Mouse (Mus musculus): ENCODE measurements around the gene Pheta2.

DNA sequence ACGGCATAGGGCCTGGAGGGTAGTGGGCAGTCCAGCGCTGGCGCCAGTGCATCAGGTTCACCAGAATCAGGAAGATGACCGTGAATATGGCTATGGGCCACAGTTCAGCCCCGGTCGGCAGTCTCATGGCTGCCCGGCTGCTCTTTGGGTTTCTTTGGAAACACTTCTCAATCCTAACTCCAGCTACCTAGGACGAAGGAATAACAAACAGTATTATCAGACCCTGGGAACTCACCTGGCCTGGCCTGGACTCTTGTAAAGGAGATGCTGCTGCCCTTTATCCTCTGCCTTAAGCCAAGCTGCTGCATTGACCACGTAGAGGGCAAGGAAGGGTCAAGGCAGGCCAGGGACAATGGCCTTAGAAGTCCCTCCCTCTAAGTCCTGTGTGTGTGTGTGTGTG lies 37.1 kb downstream of the Pheta2 start:
- TF ChIP-seq CTCF (IDR thresholded peaks at IDR 0.05; ENCODE audit: control insufficient read depth, insufficient read depth, insufficient read length) (no peak), USF1 (IDR thresholded peaks at IDR 0.05; ENCODE audit: low read depth) (no peak), CEBPB (IDR thresholded peaks at IDR 0.05; ENCODE audit: low read depth) (no peak), MAX (IDR thresholded peaks at IDR 0.05) (no peak), MYOG (IDR thresholded peaks at IDR 0.05; ENCODE audit: control insufficient read depth, extremely low read depth, insufficient read length) (no peak), MYOD1 (IDR thresholded peaks at IDR 0.05; ENCODE audit: control insufficient read depth, insufficient read length, low read depth) (no peak)
